Mouse (Mus musculus) MEL (cell line): ENCODE results near the gene Hbp1. TPM values are rescaled to one million over a fixed set of nuclear protein-coding genes. Genes with fewer than 3 reads are reported as not detected.
A peak's percentile ranks its signal among the peaks of the same experiment; 100 is the strongest.

Experiments
- DNase-seq: peaks from one replicate; pipeline ENCODE4 v3.0.0; 2011; ENCODE audit warnings: low read depth, low spot score
- H3K27ac ChIP-seq: 2 replicates; pipeline ENCODE4 v1.5.1; 2012; ENCODE audit warnings: low read depth, mild to moderate bottlenecking, control low read depth, low read length, moderate library complexity; ENCODE audit not compliant: control insufficient read depth
- H3K27me3 ChIP-seq, 2 experiments: fragments of 150-350 bp in 1 of 2; sonication (generic) in 1 of 2; 2 replicates each; pipeline ENCODE4 v1.6.1; 2012; ENCODE audit warnings: low read length in 2 of 2, mild to moderate bottlenecking in 2 of 2, improper control_type of control experiment in 1 of 2, moderate library complexity in 1 of 2; ENCODE audit not compliant: insufficient read depth in 2 of 2, control insufficient read depth in 1 of 2
- H3K36me3 ChIP-seq, 2 experiments: 2 replicates each; pipeline ENCODE4 v1.6.1; 2012 to 2014; ENCODE audit warnings: low read length in 2 of 2, improper control_type of control experiment in 1 of 2, inconsistent platforms in 1 of 2, mild to moderate bottlenecking in 1 of 2; ENCODE audit not compliant: insufficient read depth in 2 of 2, control insufficient read depth in 1 of 2
- H3K4me1 ChIP-seq, 2 experiments: fragments of 150-350 bp in 1 of 2; sonication (generic) in 1 of 2; 2 replicates each; pipeline ENCODE4 v1.6.1; 2012; ENCODE audit warnings: low read length in 2 of 2, improper control_type of control experiment in 1 of 2, mild to moderate bottlenecking in 1 of 2; ENCODE audit not compliant: insufficient read depth in 2 of 2, control insufficient read depth in 1 of 2
- H3K4me3 ChIP-seq, 2 experiments: fragments of 150-350 bp in 1 of 2; sonication (generic) in 1 of 2; 2 replicates each; pipeline ENCODE4 v1.5.1; 2012; ENCODE audit warnings: low read depth in 2 of 2, low read length in 2 of 2, mild to moderate bottlenecking in 2 of 2, moderate library complexity in 2 of 2, control low read depth in 1 of 2, improper control_type of control experiment in 1 of 2; ENCODE audit not compliant: control insufficient read depth in 1 of 2, insufficient read depth in 1 of 2
- H3K79me2 ChIP-seq: 2 replicates; pipeline ENCODE4 v1.6.1; 2012; ENCODE audit warnings: mild to moderate bottlenecking, low read length, moderate library complexity; ENCODE audit not compliant: control insufficient read depth, poor library complexity, insufficient read depth
- H3K9ac ChIP-seq: 2 replicates; pipeline ENCODE4 v1.6.1; 2012; ENCODE audit warnings: low read depth, mild to moderate bottlenecking, control low read depth, low read length, moderate library complexity; ENCODE audit not compliant: control insufficient read depth, poor library complexity, severe bottlenecking
- H3K9me3 ChIP-seq: fragments of 150-350 bp; sonication (generic); replicated peaks from 2 replicates; pipeline ENCODE4 v1.6.1; 2012; ENCODE audit warnings: mild to moderate bottlenecking, low read length, improper control_type of control experiment, moderate library complexity; ENCODE audit not compliant: insufficient read depth
- BHLHE40 ChIP-seq: IDR thresholded peaks from 2 replicates; pipeline ENCODE4 v1.6.1; 2012; ENCODE audit warnings: low read depth, mild to moderate bottlenecking, inconsistent platforms, low read length, improper control_type of control experiment, borderline replicate concordance
- CHD1 ChIP-seq: IDR thresholded peaks from 2 replicates; pipeline ENCODE4 v1.6.1; 2012; ENCODE audit warnings: low read depth, mild to moderate bottlenecking, inconsistent platforms, low read length, improper control_type of control experiment
- CHD2 ChIP-seq: IDR thresholded peaks from 2 replicates; pipeline ENCODE4 v1.6.1; 2011; ENCODE audit warnings: low read length, improper control_type of control experiment
- CTCF ChIP-seq, 3 experiments: IDR thresholded peaks in 2 of 3; conservative IDR thresholded peaks in 1 of 3; 2 replicates each; pipeline ENCODE4 v1.5.1; 2011 to 2012; ENCODE audit warnings: low read length in 3 of 3, low read depth in 2 of 3, mild to moderate bottlenecking in 2 of 3, improper control_type of control experiment in 1 of 3, inconsistent platforms in 1 of 3, mixed read lengths in 1 of 3, moderate library complexity in 1 of 3; ENCODE audit not compliant: control insufficient read depth in 1 of 3, insufficient read depth in 1 of 3, poor library complexity in 1 of 3, severe bottlenecking in 1 of 3
- E2F4 ChIP-seq: IDR thresholded peaks from 2 replicates; pipeline ENCODE4 v1.6.1; 2011; ENCODE audit warnings: low read depth, low read length, improper control_type of control experiment, borderline replicate concordance
- ELF1 ChIP-seq: IDR thresholded peaks from 2 replicates; pipeline ENCODE4 v1.6.1; 2014; ENCODE audit warnings: low read depth, mild to moderate bottlenecking, inconsistent platforms, low read length, improper control_type of control experiment, moderate library complexity
- EP300 ChIP-seq, 2 experiments: IDR thresholded peaks; 2 replicates each; pipeline ENCODE4 v1.6.1; 2011; ENCODE audit warnings: improper control_type of control experiment in 2 of 2, low read length in 2 of 2, low read depth in 1 of 2, mild to moderate bottlenecking in 1 of 2
- ETS1 ChIP-seq: IDR thresholded peaks from 2 replicates; pipeline ENCODE4 v1.6.1; 2012; ENCODE audit warnings: low read depth, mild to moderate bottlenecking, inconsistent platforms, low read length, improper control_type of control experiment, moderate library complexity
- GABPA ChIP-seq: IDR thresholded peaks from 2 replicates; pipeline ENCODE4 v1.6.1; 2012; ENCODE audit warnings: low read depth, mild to moderate bottlenecking, inconsistent platforms, low read length, improper control_type of control experiment, moderate library complexity
- GATA1 ChIP-seq: IDR thresholded peaks from 2 replicates; pipeline ENCODE4 v1.6.1; 2011; ENCODE audit warnings: low read depth, low read length, improper control_type of control experiment
- HCFC1 ChIP-seq: IDR thresholded peaks from 2 replicates; pipeline ENCODE4 v1.6.1; 2012; ENCODE audit warnings: low read depth, mild to moderate bottlenecking, inconsistent platforms, low read length, improper control_type of control experiment, moderate library complexity
- JUND ChIP-seq: IDR thresholded peaks from 2 replicates; pipeline ENCODE4 v1.6.1; 2011; ENCODE audit warnings: low read depth, mild to moderate bottlenecking, improper control_type of control experiment, low read length
- MAFK ChIP-seq: IDR thresholded peaks from 2 replicates; pipeline ENCODE4 v1.6.1; 2011; ENCODE audit warnings: low read depth, mild to moderate bottlenecking, low read length, improper control_type of control experiment, borderline replicate concordance
- MAX ChIP-seq: IDR thresholded peaks from 2 replicates; pipeline ENCODE4 v1.6.1; 2011; ENCODE audit warnings: low read length, improper control_type of control experiment
- MXI1 ChIP-seq: IDR thresholded peaks from 2 replicates; pipeline ENCODE4 v1.6.1; 2011; ENCODE audit warnings: mild to moderate bottlenecking, low read depth, low read length, improper control_type of control experiment
- MYB ChIP-seq: IDR thresholded peaks from 2 replicates; pipeline ENCODE4 v1.6.1; 2011; ENCODE audit warnings: mild to moderate bottlenecking, low read depth, low read length, improper control_type of control experiment
- MYC ChIP-seq: IDR thresholded peaks from 2 replicates; pipeline ENCODE4 v1.6.1; 2011; ENCODE audit warnings: low read depth, mild to moderate bottlenecking, low read length, improper control_type of control experiment, moderate library complexity
- NELFE ChIP-seq: IDR thresholded peaks from 2 replicates; pipeline ENCODE4 v1.6.1; 2011; ENCODE audit warnings: low read depth, low read length, improper control_type of control experiment
- POLR2A ChIP-seq, 2 experiments: IDR thresholded peaks; 2 replicates each; pipeline ENCODE4 v1.6.1; 2011 to 2012; ENCODE audit warnings: low read length in 2 of 2, mild to moderate bottlenecking in 2 of 2, control low read depth in 1 of 2, improper control_type of control experiment in 1 of 2, low read depth in 1 of 2, moderate library complexity in 1 of 2; ENCODE audit not compliant: control insufficient read depth in 1 of 2, insufficient read depth in 1 of 2, poor library complexity in 1 of 2
- POLR2AphosphoS5 ChIP-seq: IDR thresholded peaks from 2 replicates; pipeline ENCODE4 v1.6.1; 2012; ENCODE audit warnings: low read depth, borderline replicate concordance, mild to moderate bottlenecking, inconsistent platforms, low read length, moderate library complexity, mixed read lengths
- RCOR1 ChIP-seq: IDR thresholded peaks from 2 replicates; pipeline ENCODE4 v1.6.1; 2012; ENCODE audit warnings: low read depth, mild to moderate bottlenecking, inconsistent platforms, low read length, improper control_type of control experiment
- SIN3A ChIP-seq: IDR thresholded peaks from 2 replicates; pipeline ENCODE4 v1.6.1; 2012; ENCODE audit warnings: low read length, improper control_type of control experiment, inconsistent platforms
- SMC3 ChIP-seq: IDR thresholded peaks from 2 replicates; pipeline ENCODE4 v1.6.1; 2011; ENCODE audit warnings: low read depth, low read length, improper control_type of control experiment
- TAL1 ChIP-seq: IDR thresholded peaks from 2 replicates; pipeline ENCODE4 v1.6.1; 2012; ENCODE audit warnings: mild to moderate bottlenecking, inconsistent platforms, low read length, moderate library complexity, mixed read lengths
- TBP ChIP-seq: IDR thresholded peaks from 2 replicates; pipeline ENCODE4 v1.8.0; 2011; ENCODE audit warnings: low read depth, low read length, improper control_type of control experiment
- TCF12 ChIP-seq: IDR thresholded peaks from 2 replicates; pipeline ENCODE4 v1.6.1; 2014; ENCODE audit warnings: low read depth, mild to moderate bottlenecking, inconsistent platforms, low read length, improper control_type of control experiment, moderate library complexity
- UBTF ChIP-seq: IDR thresholded peaks from 2 replicates; pipeline ENCODE4 v1.6.1; 2012; ENCODE audit warnings: low read depth, mild to moderate bottlenecking, inconsistent platforms, low read length, improper control_type of control experiment, moderate library complexity, borderline replicate concordance; ENCODE audit not compliant: insufficient read depth
- USF2 ChIP-seq, 2 experiments: IDR thresholded peaks; 2 replicates each; pipeline ENCODE4 v1.6.1; 2011 to 2012; ENCODE audit warnings: improper control_type of control experiment in 2 of 2, low read length in 2 of 2, borderline replicate concordance in 1 of 2, inconsistent platforms in 1 of 2, low read depth in 1 of 2, mild to moderate bottlenecking in 1 of 2; ENCODE audit not compliant: insufficient read depth in 1 of 2
- ZKSCAN1 ChIP-seq: IDR thresholded peaks from 2 replicates; pipeline ENCODE4 v1.6.1; 2012; ENCODE audit warnings: low read depth, mild to moderate bottlenecking, inconsistent platforms, low read length, improper control_type of control experiment, moderate library complexity
- ZMIZ1 ChIP-seq: IDR thresholded peaks from 2 replicates; pipeline ENCODE4 v1.6.1; 2012; ENCODE audit warnings: low read depth, mild to moderate bottlenecking, inconsistent platforms, low read length, improper control_type of control experiment, moderate library complexity
- ZNF384 ChIP-seq: IDR thresholded peaks from 2 replicates; pipeline ENCODE4 v1.6.1; 2012; ENCODE audit warnings: low read depth, mild to moderate bottlenecking, inconsistent platforms, low read length, improper control_type of control experiment
- polyA plus RNA-seq, 2 experiments: library from polyadenylated mRNA; stranded (reverse) in 1 of 2; unstranded in 1 of 2; fragments of >175 nt in 1 of 2; fragments of >200 nt in 1 of 2; gene quantifications; 2 replicates each; pipeline versions ENCODE4 v1.2.1 to v1.2.4; 2012; ENCODE audit warnings: low replicate concordance in 2 of 2, low read depth in 1 of 2; ENCODE audit not compliant: insufficient read length in 2 of 2, insufficient read depth in 1 of 2, missing spikeins in 1 of 2
- total RNA-seq: library from RNA; depleted of rRNA; stranded (reverse); fragments of 300-350 nt; gene quantifications from 2 replicates; pipeline ENCODE4 v1.2.3, GENCODE M21; 2012

Hbp1 gene
- total and polyA plus RNA-seq, 3 experiments = 4.3 to 8.8 TPM; not detected in 1

- peaks cover 0 to 53% of the 10 kb centered on the region in 2 experiments; a peak in 2 of 4 replicates for H3K36me3 ChIP-seq
- DNase-seq = peak; percentile 95
Measured at GRCm38 (mm10) chr12:31996877-31997276, 46.5 kb upstream of the Hbp1 start.

GRCm38 (mm10) chr12:31990575-31990974, 40.2 kb upstream of the Hbp1 start:
- H3K27me3 ChIP-seq = no peaks in the 10 kb centered on the region
- no peak for TF ChIP-seq BHLHE40
- no peak for TF ChIP-seq ZMIZ1
- TF ChIP-seq MYC = no peak
- no peak for TF ChIP-seq CHD2
- no peak for TF ChIP-seq MXI1
- no peak for TF ChIP-seq TCF12
- no peak for TF ChIP-seq POLR2AphosphoS5
- no peak for TF ChIP-seq CHD1
- TF ChIP-seq GABPA = no peak
- no peak for TF ChIP-seq GATA1
- no peak for TF ChIP-seq ELF1
- no peak for TF ChIP-seq SMC3
- TF ChIP-seq USF2 (IDR thresholded peaks at IDR 0.05; ENCODE audit: borderline replicate concordance in 1 of 2, insufficient read depth in 1 of 2, low read depth in 1 of 2, low read length in 2 of 2) = no peak
- TF ChIP-seq MAX = no peak
- no peak for TF ChIP-seq ZNF384
- TF ChIP-seq E2F4 = no peak
- H3K4me3 ChIP-seq = no peak overlapping the region
- H3K79me2 ChIP-seq = no peaks in the 10 kb centered on the region
- no peak for DNase-seq
- peaks cover 9% of the 10 kb centered on the region in 2 experiments for H3K4me1 ChIP-seq
- H3K9ac ChIP-seq = no peak overlapping the region
- no peaks in the 10 kb centered on the region for H3K9me3 ChIP-seq
- H3K27ac ChIP-seq = no peak overlapping the region
- H3K36me3 ChIP-seq = peaks cover 0 to 14% of the 10 kb centered on the region in 2 experiments; a peak in 2 of 4 replicates

More at GRCm38 (mm10) chr12:31996877-31997276, 46.5 kb upstream of the Hbp1 start:
- no peaks in the 10 kb centered on the region for H3K27me3 ChIP-seq
- peaks cover 17 to 38% of the 10 kb centered on the region in 2 experiments for H3K4me1 ChIP-seq
- TF ChIP-seq CTCF (IDR thresholded peaks at IDR 0.05 in 2 of 3, conservative IDR thresholded peaks at IDR 0.05 in 1 of 3; ENCODE audit: control insufficient read depth in 1 of 3, insufficient read depth in 1 of 3, low read depth in 2 of 3, low read length in 3 of 3, poor library complexity in 1 of 3, severe bottlenecking in 1 of 3) (no peak), MXI1 (peak; percentile 12; the same call in 1 of the 2 replicates), JUND (no peak), MYC (0 out of 2 replicates have a peak, but pooled peaks have one; percentile 49), TBP (peak; percentile 57), TCF12 (peak; percentile 90), MAFK (peak; percentile 90), MYB (peak; percentile 71; the same call in 1 of the 2 replicates), ELF1 (peak; percentile 81), TAL1 (peak; percentile 85), UBTF (no peak), HCFC1 (peak; percentile 52; the same call in 1 of the 2 replicates), SIN3A (peak; percentile 92), POLR2A (IDR thresholded peaks at IDR 0.05; ENCODE audit: control insufficient read depth in 1 of 2, insufficient read depth in 1 of 2, low read depth in 1 of 2, low read length in 2 of 2, poor library complexity in 1 of 2) (peak in 1 of 2 experiments; percentile 47; a peak in 1 of 4 replicates), GATA1 (peak; percentile 92), BHLHE40 (peak; percentile 58; the same call in 1 of the 2 replicates), ETS1 (peak; percentile 98), MAX (no peak), ZKSCAN1 (no peak), NELFE (no peak; the same call in 1 of the 2 replicates), EP300 (IDR thresholded peaks at IDR 0.05; ENCODE audit: low read depth in 1 of 2, low read length in 2 of 2) (peak; percentile 93 to 98), GABPA (peak; percentile 99), RCOR1 (peak; percentile 88)
- H3K9ac ChIP-seq = peak overlapping the region; percentile 53
- peak overlapping the region; percentile 94 for H3K27ac ChIP-seq
- peak overlapping the region; percentile 6 to 8; a peak in 2 of 4 replicates for H3K4me3 ChIP-seq
- H3K9me3 ChIP-seq = no peaks in the 10 kb centered on the region
- H3K79me2 ChIP-seq = no peaks in the 10 kb centered on the region
